Mouse (Mus musculus) limb, embryonic 11.5 days (tissue): ENCODE data around the gene Bhlha15. TPM values are rescaled to one million over a fixed set of nuclear protein-coding genes. Genes with fewer than 3 reads are reported as not detected.
A peak's percentile ranks its signal among the peaks of the same experiment; 100 is the strongest.

Experiments used
- ATAC-seq: fragments of 200-750 bp; cut with Nextera tagmentation; 2 replicates; pipeline ENCODE4 v1.8.0; 2017; ENCODE audit warnings: low read depth; ENCODE audit not compliant: insufficient number of reproducible peaks, low FRiP score, low TSS enrichment
- DNase-seq: peaks from one replicate; pipeline ENCODE4 v3.0.0-alpha.2; 2015; ENCODE audit warnings: low spot score
- H3K27ac ChIP-seq: fragments of 300-500 bp; sonication (generic); replicated peaks from 2 replicates; pipeline ENCODE4 v1.5.1; 2014; ENCODE audit warnings: low read depth, mild to moderate bottlenecking, low read length
- H3K27me3 ChIP-seq: fragments of 300-500 bp; sonication (generic); 2 replicates; pipeline ENCODE4 v1.6.1; 2014; ENCODE audit warnings: mild to moderate bottlenecking, low read length, mixed read lengths; ENCODE audit not compliant: control insufficient read depth, insufficient read depth
- H3K36me3 ChIP-seq: fragments of 300-500 bp; sonication (generic); 2 replicates; pipeline ENCODE4 v1.6.1; 2014; ENCODE audit warnings: mild to moderate bottlenecking, low read length, moderate library complexity, mixed read lengths; ENCODE audit not compliant: control insufficient read depth, insufficient read depth
- H3K4me1 ChIP-seq: fragments of 300-500 bp; sonication (generic); 2 replicates; pipeline ENCODE4 v1.6.1; 2014; ENCODE audit warnings: low read length, mixed read lengths; ENCODE audit not compliant: control insufficient read depth, insufficient read depth
- H3K4me2 ChIP-seq: fragments of 300-500 bp; sonication (generic); 2 replicates; pipeline ENCODE4 v1.6.1; 2014; ENCODE audit warnings: low read depth, mild to moderate bottlenecking, moderate library complexity; ENCODE audit not compliant: severe bottlenecking
- H3K4me3 ChIP-seq: fragments of 300-500 bp; sonication (generic); 2 replicates; pipeline ENCODE4 v1.5.1; 2014; ENCODE audit warnings: low read depth, low read length
- H3K9ac ChIP-seq: fragments of 300-500 bp; sonication (generic); 2 replicates; pipeline ENCODE4 v1.6.1; 2014; ENCODE audit warnings: mild to moderate bottlenecking, low read length
- H3K9me3 ChIP-seq: fragments of 300-500 bp; sonication (generic); 2 replicates; pipeline ENCODE4 v1.6.1; 2016; ENCODE audit warnings: low read length; ENCODE audit not compliant: control insufficient read depth
- WGBS: fragments of 180-500 bp; shearing (Covaris S2); extraction: QIAGEN DNeasy Blood & Tissue Kit; methylation state at CpG from one replicate; pipeline ENCODE4 v1.1.7; 2014; 5-methylcytosine and 5-hydroxymethylcytosine counted together
- polyA plus RNA-seq: library from polyadenylated mRNA; unstranded; fragments of >200 nt; fragmentation: Nextera tagmentation; extraction: Ambion mirVana; gene quantifications from 2 replicates; pipeline ENCODE4 v1.2.1, GENCODE M21; 2014

Gene Bhlha15
- polyA plus RNA-seq, 1 experiment from 2014 or later = 0.15 TPM

DNA sequence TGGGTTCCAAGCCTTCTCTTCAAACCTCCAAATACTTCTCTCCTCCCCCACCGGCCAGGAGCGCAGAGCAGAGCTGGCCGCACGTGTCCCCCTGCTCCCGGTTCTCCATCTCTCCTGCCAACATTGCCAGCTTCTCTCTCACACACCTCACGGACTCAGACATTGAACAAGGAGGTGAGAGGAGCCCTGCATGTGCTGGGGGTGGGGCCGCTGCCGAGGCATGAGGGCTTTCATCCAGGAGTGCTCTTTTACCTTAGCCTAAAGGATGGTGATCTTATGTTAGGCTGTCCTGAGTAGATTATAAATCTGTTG lies 6.9 kb upstream of the Bhlha15 start:
- Histone ChIP-seq H3K4me1 (no peaks in the 10 kb centered on the region), H3K36me3 (peaks cover 5% of the 10 kb centered on the region; the same call in 1 of the 2 replicates), H3K9ac (no peak overlapping the region), H3K27ac (no peak overlapping the region), H3K9me3 (no peaks in the 10 kb centered on the region), H3K4me3 (no peak overlapping the region), H3K27me3 (no peaks in the 10 kb centered on the region), H3K4me2 (no peak overlapping the region)
- DNase-seq (no peak), ATAC-seq (no peak)
- 62% methylated on average over 8 of the region's 8 CpGs for WGBS

- Histone ChIP-seq H3K4me3 (no peak overlapping the region), H3K27me3 (no peaks in the 10 kb centered on the region), H3K27ac (no peak overlapping the region), H3K36me3 (peaks cover 4% of the 10 kb centered on the region; the same call in 1 of the 2 replicates), H3K4me2 (no peak overlapping the region), H3K9ac (no peak overlapping the region), H3K9me3 (no peaks in the 10 kb centered on the region), H3K4me1 (no peaks in the 10 kb centered on the region)
- DNase-seq (no peak), ATAC-seq (no peak)
- 87% methylated on average over 7 of the region's 7 CpGs for WGBS
Observed at GRCm38 (mm10) chr5:144183647-144184335, 6.3 kb upstream of the Bhlha15 start.

DNA sequence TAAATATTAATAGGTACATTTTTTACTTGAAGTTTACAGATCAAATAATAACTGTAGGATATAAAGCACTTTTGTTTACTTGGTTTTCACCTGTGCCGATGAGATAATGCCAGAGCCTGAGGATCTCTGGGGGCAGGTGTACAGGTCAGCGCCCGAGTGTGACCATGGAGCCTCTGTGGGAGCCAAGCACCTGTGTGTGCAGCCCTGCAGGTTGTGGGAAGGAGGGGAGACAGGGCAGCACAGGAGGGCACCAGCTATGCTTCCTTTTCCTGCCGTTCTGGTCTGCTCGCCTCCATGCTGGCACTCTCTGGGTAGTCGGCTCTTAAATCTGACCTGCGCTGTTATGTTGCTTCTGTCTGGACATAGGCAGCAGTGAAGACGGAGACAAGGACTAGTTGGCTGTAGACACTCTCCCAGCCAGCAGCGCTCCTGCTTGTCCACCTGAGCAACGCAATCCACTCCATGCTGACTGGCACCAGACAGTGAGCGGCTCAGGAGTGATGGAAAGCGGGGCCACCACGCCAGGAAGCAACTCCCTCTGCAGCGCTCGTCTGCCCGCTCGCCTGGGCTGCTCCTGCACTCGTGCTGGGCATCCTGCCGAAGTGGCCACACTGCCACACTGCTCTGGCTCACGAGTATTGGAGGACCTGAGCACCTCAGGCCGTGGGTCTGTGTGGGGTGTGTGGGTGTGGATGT lies 5.6 kb upstream of the Bhlha15 start:
- Histone ChIP-seq H3K9me3 (no peaks in the 10 kb centered on the region), H3K36me3 (peaks cover 4% of the 10 kb centered on the region; the same call in 1 of the 2 replicates), H3K4me3 (no peak overlapping the region), H3K27me3 (no peaks in the 10 kb centered on the region), H3K27ac (no peak overlapping the region), H3K4me1 (no peaks in the 10 kb centered on the region), H3K9ac (no peak overlapping the region), H3K4me2 (no peak overlapping the region)
- ATAC-seq (no peak), DNase-seq (no peak)
- 92% methylated on average over 21 of the region's 21 CpGs for WGBS

GRCm38 (mm10) chr5:144188422-144188821 lies 1.7 kb upstream of the Bhlha15 start:
- Histone ChIP-seq H3K9ac (no peak overlapping the region), H3K27me3 (no peaks in the 10 kb centered on the region), H3K4me1 (peaks cover 5% of the 10 kb centered on the region), H3K27ac (no peak overlapping the region), H3K4me3 (no peak overlapping the region), H3K9me3 (no peaks in the 10 kb centered on the region), H3K36me3 (peaks cover 4% of the 10 kb centered on the region; the same call in 1 of the 2 replicates), H3K4me2 (no peak overlapping the region)
- ATAC-seq (no peak), DNase-seq (no peak)
- WGBS = 80% methylated on average over 6 of the region's 6 CpGs

DNA sequence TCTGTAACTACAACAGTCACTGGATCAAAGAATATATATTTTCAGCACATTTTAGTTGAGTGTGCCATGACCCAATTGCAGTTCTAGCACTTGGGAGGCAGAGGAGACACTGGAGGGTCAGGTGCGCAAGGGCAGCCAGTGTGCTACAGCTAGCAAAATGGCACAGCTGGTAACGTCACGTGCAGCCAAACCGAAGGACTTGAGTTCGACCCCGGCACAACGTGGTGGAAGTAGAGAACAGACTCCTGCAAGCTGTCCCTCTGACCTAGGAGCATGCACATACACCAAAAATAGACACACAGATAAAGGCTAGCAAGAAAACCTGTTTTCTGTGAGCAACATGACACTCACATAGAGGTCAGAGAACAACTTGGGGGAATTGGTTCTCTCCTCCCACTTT lies 759 bp upstream of the Bhlha15 start:
- ATAC-seq (no peak), DNase-seq (no peak)
- no peak overlapping the region for H3K4me3 ChIP-seq
- no peak overlapping the region for H3K9ac ChIP-seq
- H3K4me2 ChIP-seq = no peak overlapping the region
- H3K4me1 ChIP-seq = peaks cover 5% of the 10 kb centered on the region
- peaks cover 4% of the 10 kb centered on the region; the same call in 1 of the 2 replicates for H3K36me3 ChIP-seq
- no peaks in the 10 kb centered on the region for H3K27me3 ChIP-seq
- WGBS = 79% methylated on average over 7 of the region's 7 CpGs
- no peak overlapping the region for H3K27ac ChIP-seq
- H3K9me3 ChIP-seq = no peaks in the 10 kb centered on the region

GRCm38 (mm10) chr5:144191026-144191425 lies 940 bp downstream of the Bhlha15 start:
- 50% methylated on average over 23 of the region's 23 CpGs for WGBS
- Histone ChIP-seq H3K4me3 (no peak overlapping the region), H3K9ac (no peak overlapping the region), H3K27me3 (no peaks in the 10 kb centered on the region), H3K4me2 (no peak overlapping the region), H3K9me3 (no peaks in the 10 kb centered on the region), H3K36me3 (0 out of 2 replicates have a peak, but pooled peaks cover 2% of the 10 kb centered on the region), H3K27ac (no peak overlapping the region), H3K4me1 (peaks cover 5% of the 10 kb centered on the region)
- no peak for ATAC-seq
- peak; percentile 38 for DNase-seq

GRCm38 (mm10) chr5:144192673-144193072 lies 2.6 kb downstream of the Bhlha15 start:
- Histone ChIP-seq H3K27me3 (no peaks in the 10 kb centered on the region), H3K9me3 (no peaks in the 10 kb centered on the region), H3K4me1 (peaks cover 5% of the 10 kb centered on the region), H3K4me2 (no peak overlapping the region), H3K4me3 (no peak overlapping the region), H3K9ac (no peak overlapping the region), H3K27ac (no peak overlapping the region), H3K36me3 (no peaks in the 10 kb centered on the region)
- DNase-seq (no peak), ATAC-seq (no peak)
- 84% methylated on average over 6 of the region's 6 CpGs for WGBS

DNA sequence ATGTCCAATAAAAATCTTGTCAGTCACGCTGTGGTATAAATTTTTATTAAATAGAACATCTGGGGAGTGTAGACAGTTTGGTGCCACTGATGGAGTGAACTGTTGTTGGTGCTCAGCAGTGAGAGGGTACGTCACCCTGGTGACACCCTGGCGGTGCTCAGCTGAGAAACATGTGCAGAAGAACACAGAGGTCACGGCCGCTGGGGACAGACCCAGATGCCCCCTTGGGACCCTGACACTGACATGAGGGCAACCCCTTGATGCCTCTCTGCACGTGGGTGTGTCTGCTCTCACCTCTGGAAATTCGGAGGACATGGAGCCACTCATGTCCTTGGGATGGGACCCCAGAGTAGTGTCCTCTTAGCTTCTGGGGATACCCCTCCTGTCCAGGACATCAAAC lies 4.3 kb downstream of the Bhlha15 start:
- DNase-seq = no peak
- H3K4me2 ChIP-seq = no peak overlapping the region
- H3K4me1 ChIP-seq = peaks cover 5% of the 10 kb centered on the region
- H3K9ac ChIP-seq = no peak overlapping the region
- ATAC-seq = no peak
- H3K36me3 ChIP-seq = no peaks in the 10 kb centered on the region
- no peaks in the 10 kb centered on the region for H3K9me3 ChIP-seq
- WGBS = 82% methylated on average over 7 of the region's 7 CpGs
- H3K27ac ChIP-seq = no peak overlapping the region
- H3K4me3 ChIP-seq = no peak overlapping the region
- no peaks in the 10 kb centered on the region for H3K27me3 ChIP-seq
